ENCODE assay signal across 8 mouse cellular contexts in genomic region chr19:42017399-42018247, GRCm38 (mm10). TPM values are rescaled to one million over a fixed set of nuclear protein-coding genes. Genes with fewer than 3 reads are reported as not detected.
A peak's percentile ranks its signal among the peaks of the same experiment; 100 is the strongest.
DNase-seq lines count a peak whose midpoint lies in the region; ATAC-seq and TF ChIP-seq lines count a peak whose summit lies in the region.

No protein-coding gene starts in this region.

- no peak for TF ChIP-seq CTCF in spleen, adult 2 months (IDR thresholded peaks at IDR 0.05; ENCODE audit: extremely low read depth, insufficient read depth, insufficient read length, insufficient replicate concordance)
- no peak for TF ChIP-seq CTCF in layer of hippocampus, adult 2 months (conservative IDR thresholded peaks at IDR 0.05)

- H3K9ac ChIP-seq in embryonic facial prominence, embryonic 12.5 days, result no peak overlapping the region
- 0 out of 2 replicates have a peak overlapping the region, but pooled peaks have one; percentile 48 for H3K9ac ChIP-seq in heart, embryonic 13.5 days

- WGBS in spleen, adult 2 months, result 54% methylated on average over 8 of the region's 8 CpGs
- 73% methylated on average over 8 of the region's 8 CpGs for WGBS in embryonic facial prominence, embryonic 12.5 days
- WGBS in heart, embryonic 13.5 days, result 41% methylated on average over 8 of the region's 8 CpGs

- H3K27me3 ChIP-seq in spleen, adult 2 months (ENCODE audit: control insufficient read depth, insufficient read depth, low read length), result no peaks in the 10 kb centered on the region
- no peaks in the 10 kb centered on the region for H3K27me3 ChIP-seq in embryonic facial prominence, embryonic 12.5 days
- H3K27me3 ChIP-seq in heart, embryonic 13.5 days (replicated peaks), result no peaks in the 10 kb centered on the region

- DNase-seq in spleen, adult 2 months (ENCODE audit: low read depth in 1 of 2, low spot score in 2 of 2), result no peak
- DNase-seq in spleen, postnatal 14 days (ENCODE audit: low spot score in 2 of 2), result no peak
- peak; percentile 48 to 55 for DNase-seq in layer of hippocampus, adult 2 months (ENCODE audit: low spot score in 2 of 2)
- peak; percentile 68 for DNase-seq in lung, adult 18-20 months
- peak; percentile 72 for DNase-seq in retina, postnatal 1 day
- DNase-seq in spleen, adult 12 weeks (ENCODE audit: low spot score), result no peak

- no peak for ATAC-seq in embryonic facial prominence, embryonic 12.5 days (ENCODE audit: insufficient number of reproducible peaks, insufficient read depth, low FRiP score, low TSS enrichment)
- no peak for ATAC-seq in heart, embryonic 13.5 days (ENCODE audit: extremely low read depth, insufficient number of reproducible peaks, low FRiP score, low TSS enrichment)

- no peak for TF ChIP-seq POLR2A in spleen, adult 2 months (IDR thresholded peaks at IDR 0.05; ENCODE audit: low read depth, low read length)

- no peaks in the 10 kb centered on the region for H3K36me3 ChIP-seq in spleen, adult 2 months (ENCODE audit: control insufficient read depth, insufficient read depth, low read length)
- H3K36me3 ChIP-seq in embryonic facial prominence, embryonic 12.5 days, result no peaks in the 10 kb centered on the region
- no peaks in the 10 kb centered on the region for H3K36me3 ChIP-seq in heart, embryonic 13.5 days

- no peaks in the 10 kb centered on the region for H3K9me3 ChIP-seq in embryonic facial prominence, embryonic 12.5 days
- no peaks in the 10 kb centered on the region for H3K9me3 ChIP-seq in heart, embryonic 13.5 days

- no peaks in the 10 kb centered on the region for H3K4me1 ChIP-seq in spleen, adult 2 months (ENCODE audit: control insufficient read depth, insufficient read depth, insufficient read length)
- H3K4me1 ChIP-seq in embryonic facial prominence, embryonic 12.5 days, result peaks cover 35% of the 10 kb centered on the region
- H3K4me1 ChIP-seq in heart, embryonic 13.5 days, result peaks cover 61% of the 10 kb centered on the region

- H3K4me3 ChIP-seq in spleen, adult 2 months (ENCODE audit: extremely low read depth, insufficient read depth, insufficient read length), result no peak overlapping the region
- no peak overlapping the region for H3K4me3 ChIP-seq in embryonic facial prominence, embryonic 12.5 days
- H3K4me3 ChIP-seq in heart, embryonic 13.5 days, result no peak overlapping the region
- no peak overlapping the region for H3K4me3 ChIP-seq in layer of hippocampus, adult 2 months

- no peak overlapping the region for H3K4me2 ChIP-seq in embryonic facial prominence, embryonic 12.5 days (replicated peaks)
- H3K4me2 ChIP-seq in heart, embryonic 13.5 days, result peak overlapping the region; percentile 12; the same call in 1 of the 2 replicates

- peak overlapping the region; percentile 35; the same call in 1 of the 2 replicates for H3K27ac ChIP-seq in spleen, adult 2 months (ENCODE audit: insufficient read depth, low read length)
- H3K27ac ChIP-seq in embryonic facial prominence, embryonic 12.5 days, result peak overlapping the region; percentile 60
- H3K27ac ChIP-seq in heart, embryonic 13.5 days (replicated peaks), result peak overlapping the region; percentile 89
- H3K27ac ChIP-seq in layer of hippocampus, adult 2 months, result peak overlapping the region; percentile 74

RNA-seq across cellular contexts. Expression of gene Ankrd2, which starts 18.2 kb away (rescaled TPM):
- 6.3 and 6.8 TPM in 2 replicates for polyA plus RNA-seq in spleen, adult 2 months (2012; rRNA removed)
- polyA plus RNA-seq in embryonic facial prominence, embryonic 12.5 days (2016; fragmentation: Nextera tagmentation; extraction: Ambion mirVana), result 0.24 and 0.27 TPM in 2 replicates
- not detected in 2 replicates for polyA plus RNA-seq in heart, embryonic 13.5 days (2015; fragmentation: Nextera tagmentation; extraction: Ambion mirVana)
- total RNA-seq in layer of hippocampus, adult 2 months (2021), result not detected

RNA-seq across cellular contexts. Expression of gene Hoga1, which starts 27.8 kb away (rescaled TPM):
- 1.6 and 2.0 TPM in 2 replicates for polyA plus RNA-seq in spleen, adult 2 months (2012; rRNA removed)
- 1.3 and 1.9 TPM in 2 replicates for polyA plus RNA-seq in embryonic facial prominence, embryonic 12.5 days (2016; fragmentation: Nextera tagmentation; extraction: Ambion mirVana)
- 0.44 and 1.4 TPM in 2 replicates for polyA plus RNA-seq in heart, embryonic 13.5 days (2015; fragmentation: Nextera tagmentation; extraction: Ambion mirVana)
- 1 to 10 TPM; 7.4 to 8.6 TPM for total RNA-seq in layer of hippocampus, adult 2 months (2021)

RNA-seq across cellular contexts. Expression of gene 4933411K16Rik, which starts 34.4 kb away (rescaled TPM):
- 0.08 and 0.11 TPM in 2 replicates for polyA plus RNA-seq in spleen, adult 2 months (2012; rRNA removed)
- polyA plus RNA-seq in embryonic facial prominence, embryonic 12.5 days (2016; fragmentation: Nextera tagmentation; extraction: Ambion mirVana), result not detected in 2 replicates
- not detected in 2 replicates for polyA plus RNA-seq in heart, embryonic 13.5 days (2015; fragmentation: Nextera tagmentation; extraction: Ambion mirVana)
- 1 to 10 TPM; 1.6 to 1.9 TPM for total RNA-seq in layer of hippocampus, adult 2 months (2021)

RNA-seq across cellular contexts. Expression of gene Ubtd1, which starts 36.1 kb away (rescaled TPM):
- polyA plus RNA-seq in spleen, adult 2 months (2012; rRNA removed), result 18.6 and 19.3 TPM in 2 replicates
- polyA plus RNA-seq in embryonic facial prominence, embryonic 12.5 days (2016; fragmentation: Nextera tagmentation; extraction: Ambion mirVana), result 20.3 and 20.5 TPM in 2 replicates
- 12.8 and 14.6 TPM in 2 replicates for polyA plus RNA-seq in heart, embryonic 13.5 days (2015; fragmentation: Nextera tagmentation; extraction: Ambion mirVana)
- 10 to 100 TPM; 14.0 to 14.6 TPM for total RNA-seq in layer of hippocampus, adult 2 months (2021)

RNA-seq across cellular contexts. Expression of gene Mms19, which starts 36.7 kb away (rescaled TPM):
- 64.6 and 68.5 TPM in 2 replicates for polyA plus RNA-seq in spleen, adult 2 months (2012; rRNA removed)
- 41.5 and 41.7 TPM in 2 replicates for polyA plus RNA-seq in embryonic facial prominence, embryonic 12.5 days (2016; fragmentation: Nextera tagmentation; extraction: Ambion mirVana)
- 17.2 and 22.1 TPM in 2 replicates for polyA plus RNA-seq in heart, embryonic 13.5 days (2015; fragmentation: Nextera tagmentation; extraction: Ambion mirVana)
- 10 to 100 TPM; 30.9 to 39.2 TPM for total RNA-seq in layer of hippocampus, adult 2 months (2021)

Comparison
In these comparisons a context has a peak if more than half of its experiments do, and no peak if none do; other contexts are left out.
1. DNase-seq: peak in layer of hippocampus, adult 2 months (2 of 2), lung, adult 18-20 months (2 of 2) and retina, postnatal 1 day (single experiment); none in spleen, adult 2 months (0 of 2), spleen, postnatal 14 days (0 of 2) and spleen, adult 12 weeks (single experiment).
2. H3K27ac ChIP-seq: peak in every context shown above with its lines; median percentile 89 in heart, embryonic 13.5 days; 74 in layer of hippocampus, adult 2 months; 60 in embryonic facial prominence, embryonic 12.5 days; 35 in spleen, adult 2 months.